Mouse (Mus musculus) gastrocnemius, postnatal 4 days (tissue): ENCODE results near the gene Zfp280d. TPM values are rescaled to one million over a fixed set of nuclear protein-coding genes. Genes with fewer than 3 reads are reported as not detected.

Experiments
- total RNA-seq, 2 experiments: library from RNA; stranded (reverse); gene quantifications; 2 replicates each; pipeline ENCODE4 v1.2.3; 2021

The Zfp280d gene
- total RNA-seq, 2 experiments from 2014 or later, result 40.9 to 45.7 TPM

Other genes starting within 250 kb of the Zfp280d start
- gene Tcf12, start 163.0 kb upstream of the Zfp280d start, total RNA-seq, result 100 to 1,000 TPM; 120 to 131 TPM
- 1 to 10 TPM; 2.2 to 2.9 TPM for gene Mns1, start 163.2 kb downstream of the Zfp280d start, total RNA-seq
- 1 to 10 TPM; 4.0 to 5.3 TPM for gene Tex9, start 217.4 kb downstream of the Zfp280d start, total RNA-seq